Mouse (Mus musculus) kidney, postnatal 0 days (tissue): Measurements from ENCODE around the gene Cpxm1. TPM values are rescaled to one million over a fixed set of nuclear protein-coding genes. Genes with fewer than 3 reads are reported as not detected.
"Not testable (repeated sequence)": the region's sequence is repeated elsewhere in the genome, so short reads cannot be mapped to it uniquely, and the experiment has no call there.

ENCODE experiments used
- ATAC-seq: fragments of 200-750 bp; cut with Nextera tagmentation; replicated peaks from 2 replicates; pipeline ENCODE4 v1.8.0; 2017; ENCODE audit warnings: low read depth, moderate number of reproducible peaks, moderate TSS enrichment, moderate library complexity; ENCODE audit not compliant: low FRiP score
- DNase-seq: peaks from one replicate; pipeline ENCODE4 v3.0.0-alpha.2; 2016; ENCODE audit warnings: low spot score
- H3K27ac ChIP-seq: fragments of 300-500 bp; sonication (generic); 2 replicates; pipeline ENCODE4 v1.5.1; 2014; ENCODE audit warnings: mild to moderate bottlenecking
- H3K27me3 ChIP-seq: fragments of 300-500 bp; sonication (generic); 2 replicates; pipeline ENCODE4 v1.6.1; 2014; ENCODE audit warnings: low read length, mixed read lengths; ENCODE audit not compliant: insufficient read depth
- H3K36me3 ChIP-seq: fragments of 300-500 bp; sonication (generic); 2 replicates; pipeline ENCODE4 v1.6.1; 2014; ENCODE audit warnings: low read length, mixed read lengths; ENCODE audit not compliant: insufficient read depth
- H3K4me1 ChIP-seq: fragments of 300-500 bp; sonication (generic); replicated peaks from 2 replicates; pipeline ENCODE4 v1.6.1; 2014; ENCODE audit warnings: antibody characterized with exemption, low read length, mixed read lengths; ENCODE audit not compliant: insufficient read depth
- H3K4me2 ChIP-seq: fragments of 300-500 bp; sonication (generic); 2 replicates; pipeline ENCODE4 v1.6.1; 2014; ENCODE audit warnings: mild to moderate bottlenecking, low read length, moderate library complexity, mixed read lengths
- H3K4me3 ChIP-seq: fragments of 300-500 bp; sonication (generic); replicated peaks from 2 replicates; pipeline ENCODE4 v1.5.1; 2014; ENCODE audit warnings: low read depth, low read length
- H3K9ac ChIP-seq: fragments of 300-500 bp; sonication (generic); 2 replicates; pipeline ENCODE4 v1.6.1; 2014; ENCODE audit warnings: low read depth, low read length
- H3K9me3 ChIP-seq: fragments of 300-500 bp; sonication (generic); replicated peaks from 2 replicates; pipeline ENCODE4 v1.6.1; 2016; ENCODE audit warnings: low read length, inconsistent platforms, mixed read lengths
- CTCF ChIP-seq: IDR thresholded peaks from 2 replicates; pipeline ENCODE4 v1.5.1; 2016; ENCODE audit warnings: antibody characterized with exemption, low read depth, mild to moderate bottlenecking, moderate library complexity
- WGBS: fragments of 180-500 bp; shearing (Covaris S2); extraction: QIAGEN DNeasy Blood & Tissue Kit; methylation state at CpG from one replicate; pipeline ENCODE4 v1.1.7; 2014; 5-methylcytosine and 5-hydroxymethylcytosine counted together
- polyA plus RNA-seq: library from polyadenylated mRNA; unstranded; fragments of >200 nt; fragmentation: Nextera tagmentation; extraction: Ambion mirVana; gene quantifications from 2 replicates; pipeline ENCODE4 v1.2.1, GENCODE M21; 2015

The Cpxm1 gene
- polyA plus RNA-seq, 1 experiment from 2014 or later, result 62.1 TPM

DNA sequence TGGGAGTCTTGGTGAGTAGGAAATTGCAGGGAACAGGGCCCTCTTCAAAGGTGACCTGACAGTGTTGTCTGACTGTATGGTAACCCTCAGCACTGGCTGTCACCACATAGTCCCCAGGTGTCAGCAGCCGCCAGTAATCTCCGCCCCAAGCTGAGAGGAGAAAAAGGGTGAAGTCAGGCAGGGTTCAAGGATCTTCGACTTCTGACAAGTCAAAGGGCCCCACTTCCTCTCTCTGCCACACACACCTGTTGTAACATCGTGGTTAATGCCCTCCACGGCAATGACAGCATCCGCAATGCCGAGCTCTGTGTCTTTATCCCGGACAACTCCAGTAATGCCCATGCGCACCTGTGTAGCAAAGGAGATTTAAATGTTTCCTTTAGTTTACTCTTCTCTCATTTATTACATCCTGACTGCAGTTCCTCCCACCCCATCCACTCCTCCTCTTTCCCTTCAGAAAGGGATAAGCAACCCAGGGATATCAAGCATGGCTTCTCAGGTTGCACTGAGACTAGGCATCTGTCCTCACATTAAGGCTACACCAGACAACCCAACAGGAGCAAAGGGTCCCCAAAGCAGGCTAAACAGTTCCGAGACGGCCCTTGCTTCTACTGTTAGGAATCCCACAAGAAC is 6.3 kb downstream of the Cpxm1 start:
- Histone ChIP-seq H3K36me3 (no peaks in the 10 kb centered on the region), H3K9me3 (no peaks in the 10 kb centered on the region), H3K27ac (no peak overlapping the region), H3K4me2 (no peak overlapping the region), H3K9ac (no peak overlapping the region), H3K4me3 (no peak overlapping the region), H3K27me3 (no peaks in the 10 kb centered on the region), H3K4me1 (no peaks in the 10 kb centered on the region)
- DNase-seq, result peak; percentile 64
- no peak; the same call in 1 of the 2 replicates for ATAC-seq
- no peak for TF ChIP-seq CTCF
- 62% methylated on average over 11 of the region's 11 CpGs for WGBS

GRCm38 (mm10) chr2:130388796-130389195 is 8.6 kb downstream of the Cpxm1 start:
- WGBS, result 67% methylated on average over 2 of the region's 2 CpGs
- Histone ChIP-seq H3K27me3 (no peaks in the 10 kb centered on the region), H3K9ac (no peak overlapping the region)

DNA sequence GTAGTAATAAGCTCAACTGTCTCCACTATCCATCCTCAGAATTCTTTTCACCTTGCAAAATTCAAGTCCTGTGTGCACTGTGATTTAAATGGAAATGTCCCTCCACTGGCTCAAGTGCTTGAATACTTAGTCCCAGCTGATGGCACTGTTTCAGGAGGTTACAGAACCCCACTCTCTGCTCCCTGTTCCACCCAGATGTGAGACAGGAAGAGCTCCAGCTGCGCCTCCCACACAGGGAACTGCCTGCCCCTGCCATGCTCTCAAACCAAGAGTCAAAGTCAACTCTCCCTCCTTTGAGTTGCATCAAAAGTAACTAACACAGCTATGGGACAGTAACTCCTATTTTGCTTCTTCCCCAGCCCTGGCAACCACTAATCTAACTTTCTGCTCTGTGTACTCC is 11.2 kb downstream of the Cpxm1 start:
- no peak for TF ChIP-seq CTCF
- no peak overlapping the region for H3K4me3 ChIP-seq
- no peaks in the 10 kb centered on the region for H3K27me3 ChIP-seq
- 67% methylated on average over 1 of the region's 1 CpGs for WGBS
- no peak for DNase-seq
- no peak overlapping the region for H3K27ac ChIP-seq
- no peak overlapping the region for H3K9ac ChIP-seq
- no peak for ATAC-seq
- no peaks in the 10 kb centered on the region for H3K36me3 ChIP-seq
- H3K4me2 ChIP-seq, result no peak overlapping the region
- H3K4me1 ChIP-seq, result no peaks in the 10 kb centered on the region
- no peaks in the 10 kb centered on the region for H3K9me3 ChIP-seq

More at GRCm38 (mm10) chr2:130388796-130389195, 8.6 kb downstream of the Cpxm1 start:
- H3K36me3 ChIP-seq, result no peaks in the 10 kb centered on the region
- DNase-seq, result peak; percentile 58
- H3K9me3 ChIP-seq, result no peaks in the 10 kb centered on the region
- no peak overlapping the region for H3K4me2 ChIP-seq
- ATAC-seq, result no peak
- peak; percentile 70 for TF ChIP-seq CTCF
- no peaks in the 10 kb centered on the region for H3K4me1 ChIP-seq
- H3K4me3 ChIP-seq, result no peak overlapping the region
- H3K27ac ChIP-seq, result no peak overlapping the region

- H3K36me3 ChIP-seq, result no peaks in the 10 kb centered on the region
- no peak overlapping the region for H3K9ac ChIP-seq
- no peaks in the 10 kb centered on the region for H3K4me1 ChIP-seq
- H3K4me2 ChIP-seq, result no peak overlapping the region
- WGBS, result 51% methylated on average over 6 of the region's 6 CpGs
- no peaks in the 10 kb centered on the region for H3K27me3 ChIP-seq
- ATAC-seq, result no peak
- H3K27ac ChIP-seq, result no peak overlapping the region
- no peak overlapping the region for H3K4me3 ChIP-seq
- no peak for DNase-seq
- no peaks in the 10 kb centered on the region for H3K9me3 ChIP-seq
- TF ChIP-seq CTCF, result no peak
Measured at GRCm38 (mm10) chr2:130383895-130384294, 13.5 kb downstream of the Cpxm1 start.

- no peak for TF ChIP-seq CTCF
Measured at GRCm38 (mm10) chr2:130383205-130383604, 14.2 kb downstream of the Cpxm1 start.

GRCm38 (mm10) chr2:130374951-130375350 is 22.4 kb downstream of the Cpxm1 start:
- Histone ChIP-seq H3K27me3 (no peaks in the 10 kb centered on the region), H3K36me3 (no peaks in the 10 kb centered on the region), H3K27ac (no peak overlapping the region), H3K9ac (no peak overlapping the region), H3K4me1 (no peaks in the 10 kb centered on the region), H3K4me3 (no peak overlapping the region), H3K4me2 (no peak overlapping the region), H3K9me3 (no peaks in the 10 kb centered on the region)
- TF ChIP-seq CTCF, result no peak
- DNase-seq (no peak), ATAC-seq (no peak)
- 75% methylated on average over 4 of the region's 4 CpGs for WGBS

More at GRCm38 (mm10) chr2:130383205-130383604, 14.2 kb downstream of the Cpxm1 start:
- no peak overlapping the region for H3K9ac ChIP-seq
- ATAC-seq (no peak; the same call in 1 of the 2 replicates), DNase-seq (peak; percentile 62)
- H3K4me2 ChIP-seq, result no peak overlapping the region
- no peaks in the 10 kb centered on the region for H3K36me3 ChIP-seq
- H3K27me3 ChIP-seq, result no peaks in the 10 kb centered on the region
- 21% methylated on average over 3 of the region's 3 CpGs for WGBS
- H3K4me3 ChIP-seq, result no peak overlapping the region
- H3K27ac ChIP-seq, result no peak overlapping the region
- H3K9me3 ChIP-seq, result no peaks in the 10 kb centered on the region
- no peaks in the 10 kb centered on the region for H3K4me1 ChIP-seq

GRCm38 (mm10) chr2:130373026-130373425 is 24.3 kb downstream of the Cpxm1 start:
- H3K36me3 ChIP-seq, H3K9me3 ChIP-seq, H3K4me1 ChIP-seq, H3K27me3 ChIP-seq, H3K4me2 ChIP-seq, DNase-seq, ATAC-seq, H3K27ac ChIP-seq, H3K9ac ChIP-seq, H3K4me3 ChIP-seq: not testable (repeated sequence)
- 42% methylated on average over 1 of the region's 1 CpGs for WGBS
